Mouse (Mus musculus) intestine, embryonic 14.5 days (tissue): ENCODE data around the gene Foxp1. TPM values are rescaled to one million over a fixed set of nuclear protein-coding genes. Genes with fewer than 3 reads are reported as not detected.

Experiments
- ATAC-seq: fragments of 200-750 bp; cut with Nextera tagmentation; replicated peaks from 2 replicates; pipeline ENCODE4 v1.8.0; 2017; ENCODE audit warnings: low read depth, moderate number of reproducible peaks, moderate TSS enrichment, moderate library complexity; ENCODE audit not compliant: low FRiP score, low TSS enrichment
- DNase-seq: peaks from one replicate; pipeline ENCODE4 v3.0.0-alpha.2; 2018; ENCODE audit warnings: low spot score
- H3K27ac ChIP-seq: fragments of 300-500 bp; sonication (generic); 2 replicates; pipeline ENCODE4 v1.5.1; 2014; ENCODE audit warnings: low read depth, mild to moderate bottlenecking, control low read depth
- H3K27me3 ChIP-seq: fragments of 300-500 bp; sonication (generic); replicated peaks from 2 replicates; pipeline ENCODE4 v1.6.1; 2014; ENCODE audit warnings: low read length, control low read depth; ENCODE audit not compliant: control insufficient read depth, insufficient read depth
- H3K36me3 ChIP-seq: fragments of 300-500 bp; sonication (generic); 2 replicates; pipeline ENCODE4 v1.6.1; 2014; ENCODE audit warnings: low read length, control low read depth; ENCODE audit not compliant: control insufficient read depth, insufficient read depth
- H3K4me1 ChIP-seq: fragments of 300-500 bp; sonication (generic); replicated peaks from 2 replicates; pipeline ENCODE4 v1.6.1; 2014; ENCODE audit warnings: low read length, control low read depth, mixed read lengths; ENCODE audit not compliant: control insufficient read depth, insufficient read depth
- H3K4me2 ChIP-seq: fragments of 300-500 bp; sonication (generic); 2 replicates; pipeline ENCODE4 v1.6.1; 2014; ENCODE audit warnings: low read length
- H3K4me3 ChIP-seq: fragments of 300-500 bp; sonication (generic); 2 replicates; pipeline ENCODE4 v1.5.1; 2014; ENCODE audit warnings: low read depth, low read length, control low read depth, mixed read lengths
- H3K9ac ChIP-seq: fragments of 300-500 bp; sonication (generic); 2 replicates; pipeline ENCODE4 v1.6.1; 2014; ENCODE audit warnings: mild to moderate bottlenecking, low read length
- H3K9me3 ChIP-seq: fragments of 300-500 bp; sonication (generic); 2 replicates; pipeline ENCODE4 v1.6.1; 2016; ENCODE audit warnings: low read length, control low read depth; ENCODE audit not compliant: control insufficient read depth
- WGBS: fragments of 180-500 bp; shearing (Covaris S2); extraction: QIAGEN DNeasy Blood & Tissue Kit; methylation state at CpG from one replicate; pipeline ENCODE4 v1.1.7; 2014; 5-methylcytosine and 5-hydroxymethylcytosine counted together
- polyA plus RNA-seq: library from polyadenylated mRNA; unstranded; fragments of >200 nt; fragmentation: Nextera tagmentation; extraction: Ambion mirVana; gene quantifications from 2 replicates; pipeline ENCODE4 v1.2.1, GENCODE M21; 2014

Gene Foxp1
- polyA plus RNA-seq, 1 experiment from 2014 or later = 133 TPM

DNA sequence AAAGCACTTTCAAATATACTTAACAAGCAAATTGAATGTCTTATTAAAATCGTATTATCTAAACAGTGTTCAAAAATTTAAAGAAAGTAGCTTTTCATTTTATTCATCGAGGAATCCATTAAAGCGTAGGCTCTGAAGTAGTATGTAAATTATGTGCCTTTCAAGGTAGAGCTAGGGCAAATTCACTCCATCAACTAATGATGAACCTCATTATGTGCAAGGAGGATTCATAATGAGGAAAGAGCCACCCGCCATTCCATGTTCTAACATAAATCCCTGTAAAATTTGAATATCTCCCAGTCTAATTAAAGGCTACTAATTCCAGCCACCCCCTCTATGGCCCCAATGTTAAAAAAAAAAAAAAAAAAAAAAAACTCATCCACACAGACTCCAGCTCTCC is 319.7 kb downstream of the Foxp1 start:
- ATAC-seq = no peak

DNA sequence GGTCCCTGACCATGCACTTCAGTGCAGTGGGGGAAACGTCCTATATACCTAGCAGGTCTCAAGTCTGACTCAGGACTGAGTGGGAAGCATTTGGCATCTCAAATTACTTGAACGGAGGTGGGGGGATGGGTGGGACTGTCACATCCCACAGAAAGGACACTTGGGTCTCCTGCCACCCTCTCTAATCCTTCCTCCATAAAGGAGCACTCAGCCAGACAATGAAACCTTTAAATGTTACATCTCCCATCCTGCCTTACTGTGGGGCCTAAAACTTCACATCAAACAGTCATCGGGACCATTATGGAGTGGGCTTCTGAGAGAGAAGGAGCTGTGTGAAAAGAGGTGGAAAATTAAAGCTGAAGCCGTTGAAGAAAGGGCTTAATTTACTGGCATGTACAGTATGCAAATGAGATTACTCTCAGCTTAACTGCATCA is 321.2 kb downstream of the Foxp1 start:
- H3K4me2 ChIP-seq = peak overlapping the region; percentile 22; the same call in 1 of the 2 replicates
- H3K9ac ChIP-seq = no peak overlapping the region
- no peaks in the 10 kb centered on the region for H3K9me3 ChIP-seq
- no peaks in the 10 kb centered on the region for H3K27me3 ChIP-seq
- 6% methylated on average over 4 of the region's 4 CpGs for WGBS
- no peak for ATAC-seq
- no peaks in the 10 kb centered on the region for H3K36me3 ChIP-seq
- H3K27ac ChIP-seq = no peak overlapping the region
- H3K4me1 ChIP-seq = peaks cover 50% of the 10 kb centered on the region
- no peak overlapping the region for H3K4me3 ChIP-seq
- no peak for DNase-seq

More for the DNA sequence above, 319.7 kb downstream of the Foxp1 start:
- no peaks in the 10 kb centered on the region for H3K9me3 ChIP-seq
- H3K4me3 ChIP-seq = peak overlapping the region; percentile 16; the same call in 1 of the 2 replicates
- H3K36me3 ChIP-seq = no peaks in the 10 kb centered on the region
- no peak overlapping the region for H3K9ac ChIP-seq
- peaks cover 62% of the 10 kb centered on the region for H3K4me1 ChIP-seq
- DNase-seq = no peak
- 0 out of 2 replicates have a peak overlapping the region, but pooled peaks have one; percentile 12 for H3K27ac ChIP-seq
- H3K27me3 ChIP-seq = no peaks in the 10 kb centered on the region
- peak overlapping the region; percentile 48 for H3K4me2 ChIP-seq
- 79% methylated on average over 4 of the region's 4 CpGs for WGBS

DNA sequence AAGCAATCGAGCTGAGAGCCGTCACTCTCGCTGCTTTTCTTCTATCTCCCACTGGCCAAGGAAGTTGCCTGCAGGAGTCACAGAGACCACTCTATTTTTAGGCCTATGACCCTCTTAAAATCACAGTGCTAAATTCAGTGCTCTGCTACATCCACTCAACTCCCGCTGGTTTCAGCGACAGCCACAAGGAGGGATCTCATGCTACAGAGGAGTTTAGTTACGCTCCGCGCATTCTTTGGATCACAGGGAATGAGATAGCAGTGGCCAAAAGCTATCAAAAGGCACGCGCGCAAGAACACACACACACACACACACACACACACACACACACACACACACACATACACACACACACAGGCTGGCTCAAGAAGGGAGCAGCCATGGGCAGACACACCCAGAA is 321.9 kb downstream of the Foxp1 start:
- peak overlapping the region; percentile 22 for H3K4me2 ChIP-seq
- H3K4me3 ChIP-seq = no peak overlapping the region
- ATAC-seq (no peak), DNase-seq (no peak)
- H3K4me1 ChIP-seq = peaks cover 44% of the 10 kb centered on the region
- no peak overlapping the region for H3K27ac ChIP-seq
- no peaks in the 10 kb centered on the region for H3K27me3 ChIP-seq
- H3K36me3 ChIP-seq = no peaks in the 10 kb centered on the region
- no peaks in the 10 kb centered on the region for H3K9me3 ChIP-seq
- peak overlapping the region; percentile 14; the same call in 1 of the 2 replicates for H3K9ac ChIP-seq
- 18% methylated on average over 11 of the region's 11 CpGs for WGBS

DNA sequence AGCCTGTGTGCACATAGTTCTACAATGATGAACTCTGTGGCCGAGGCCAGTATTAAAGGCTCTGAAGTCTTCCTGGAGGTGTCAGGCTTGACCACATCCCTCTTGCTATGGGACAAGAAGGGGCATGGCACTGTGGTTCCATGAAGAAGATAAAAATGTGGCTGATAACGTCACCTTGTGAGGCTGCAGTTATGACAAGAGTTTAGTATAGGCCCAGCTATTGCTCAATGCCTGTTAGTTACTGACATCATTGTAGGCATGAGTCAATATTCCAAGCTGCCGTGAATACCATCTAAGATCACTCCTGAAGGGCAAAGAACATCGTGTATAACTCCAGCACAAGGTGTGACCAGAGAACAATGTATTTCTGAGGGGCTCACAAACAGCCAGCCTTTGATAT is 323.2 kb downstream of the Foxp1 start:
- H3K27me3 ChIP-seq = no peaks in the 10 kb centered on the region
- no peak for DNase-seq
- 80% methylated on average over 4 of the region's 4 CpGs for WGBS
- ATAC-seq = no peak
- no peak overlapping the region for H3K9ac ChIP-seq
- H3K4me2 ChIP-seq = no peak overlapping the region
- H3K27ac ChIP-seq = no peak overlapping the region
- H3K4me1 ChIP-seq = peaks cover 31% of the 10 kb centered on the region
- H3K9me3 ChIP-seq = no peaks in the 10 kb centered on the region
- no peaks in the 10 kb centered on the region for H3K36me3 ChIP-seq
- no peak overlapping the region for H3K4me3 ChIP-seq

DNA sequence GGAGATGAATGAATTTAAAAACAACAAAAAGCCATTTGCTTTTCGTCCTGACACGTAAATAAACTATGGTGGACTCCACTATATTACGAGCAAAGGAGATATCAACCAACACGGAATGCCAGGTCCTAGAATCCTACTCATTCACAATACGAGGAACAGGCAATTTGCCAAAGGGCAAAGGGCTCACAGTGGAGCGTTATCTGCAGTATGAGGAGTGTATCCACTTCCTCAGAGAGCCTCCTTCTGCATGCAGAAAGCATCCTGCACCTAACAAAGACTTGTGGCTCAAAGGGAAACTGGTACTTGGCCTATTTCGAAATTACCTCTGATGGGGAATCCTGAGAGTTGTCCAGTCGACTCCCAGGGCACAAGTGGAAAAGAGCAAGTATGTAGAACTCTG is 328.8 kb downstream of the Foxp1 start:
- no peak overlapping the region for H3K4me2 ChIP-seq
- H3K9ac ChIP-seq = no peak overlapping the region
- no peaks in the 10 kb centered on the region for H3K36me3 ChIP-seq
- no peak overlapping the region for H3K4me3 ChIP-seq
- DNase-seq (no peak), ATAC-seq (no peak)
- no peak overlapping the region for H3K27ac ChIP-seq
- 46% methylated on average over 8 of the region's 8 CpGs for WGBS
- H3K9me3 ChIP-seq = no peaks in the 10 kb centered on the region
- H3K27me3 ChIP-seq = no peaks in the 10 kb centered on the region
- H3K4me1 ChIP-seq = peaks cover 16% of the 10 kb centered on the region

DNA sequence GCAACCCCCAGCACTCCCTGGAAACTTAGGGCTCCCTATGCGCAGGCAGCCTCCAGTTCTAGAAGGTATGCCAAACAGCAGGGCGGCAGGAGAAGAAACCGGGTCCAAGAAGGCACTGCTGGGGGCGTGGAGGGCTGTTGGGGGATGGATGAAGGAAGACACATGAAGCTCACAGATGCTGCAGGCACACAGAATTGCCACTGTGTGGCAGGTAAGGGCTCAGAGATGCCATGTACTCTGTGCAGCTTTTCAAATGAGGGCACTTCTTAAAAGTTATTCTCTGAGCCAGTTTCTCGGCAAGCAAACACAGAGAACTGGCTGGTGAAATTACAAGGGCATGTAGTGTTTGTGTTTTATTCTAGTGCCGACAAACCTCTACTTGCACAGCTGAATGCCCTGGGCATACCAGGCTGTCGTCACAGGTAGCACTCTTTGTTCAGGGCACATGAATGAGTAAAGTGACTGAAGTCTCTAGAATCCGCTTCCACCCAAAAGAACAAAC is 330.8 kb downstream of the Foxp1 start:
- Histone ChIP-seq H3K4me3 (no peak overlapping the region), H3K36me3 (no peaks in the 10 kb centered on the region), H3K9ac (no peak overlapping the region), H3K4me2 (no peak overlapping the region), H3K27ac (no peak overlapping the region), H3K27me3 (no peaks in the 10 kb centered on the region), H3K9me3 (no peaks in the 10 kb centered on the region), H3K4me1 (peaks cover 18% of the 10 kb centered on the region)
- WGBS = 58% methylated on average over 8 of the region's 8 CpGs
- ATAC-seq (no peak), DNase-seq (no peak)

DNA sequence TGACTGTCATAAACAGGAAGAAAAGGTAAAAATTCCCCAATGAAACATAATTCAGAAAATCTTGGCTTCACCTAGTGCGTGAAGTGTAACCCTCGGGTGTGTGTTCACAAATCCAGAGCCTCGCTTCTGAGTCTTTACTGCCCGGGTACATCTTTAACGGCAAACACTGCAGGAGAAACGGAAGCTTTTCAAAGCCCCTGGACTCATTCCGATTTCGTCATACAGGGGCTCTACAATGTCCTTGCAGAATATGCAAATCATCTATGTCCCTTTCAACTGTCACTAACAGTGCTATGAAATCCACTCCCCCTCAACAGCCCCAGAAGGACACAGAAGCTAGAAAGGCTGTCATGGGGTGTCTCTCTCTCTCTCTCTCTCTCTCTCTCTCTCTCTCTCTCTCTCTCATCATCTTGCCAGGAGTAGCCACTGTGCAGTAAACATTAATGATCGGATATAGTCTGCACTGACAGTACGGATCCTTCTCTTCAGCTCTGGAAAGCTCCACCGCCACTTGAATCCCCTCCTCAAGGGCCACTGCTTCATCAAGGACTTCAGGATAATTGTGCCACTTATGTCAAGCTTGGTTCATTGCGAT is 331.4 kb downstream of the Foxp1 start:
- DNase-seq = no peak
- Histone ChIP-seq H3K9ac (no peak overlapping the region), H3K27ac (no peak overlapping the region), H3K27me3 (no peaks in the 10 kb centered on the region), H3K36me3 (no peaks in the 10 kb centered on the region), H3K9me3 (no peaks in the 10 kb centered on the region), H3K4me1 (peaks cover 18% of the 10 kb centered on the region), H3K4me3 (no peak overlapping the region), H3K4me2 (no peak overlapping the region)
- no peak for ATAC-seq
- 70% methylated on average over 12 of the region's 12 CpGs for WGBS

DNA sequence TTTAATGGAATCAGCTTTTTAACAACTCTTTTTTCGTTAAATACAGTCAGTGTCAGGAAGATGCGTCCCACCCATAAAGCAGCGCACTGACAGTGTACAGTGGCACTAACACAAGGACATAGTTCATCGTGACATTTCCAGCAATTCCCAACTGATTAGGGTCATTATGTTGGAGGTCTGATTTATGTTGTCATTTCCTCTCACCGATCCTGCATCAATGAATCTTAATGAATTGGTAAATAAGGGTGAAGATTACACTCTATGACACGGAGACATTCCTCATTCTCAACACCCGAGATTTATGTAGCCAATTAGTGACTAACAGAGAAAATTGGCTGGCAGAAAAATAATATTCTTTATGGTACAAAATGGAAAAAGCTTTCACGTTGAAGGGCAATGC is 332.6 kb downstream of the Foxp1 start:
- Histone ChIP-seq H3K27me3 (no peaks in the 10 kb centered on the region), H3K9ac (no peak overlapping the region), H3K4me1 (peaks cover 18% of the 10 kb centered on the region), H3K4me3 (no peak overlapping the region), H3K9me3 (no peaks in the 10 kb centered on the region), H3K4me2 (no peak overlapping the region), H3K36me3 (no peaks in the 10 kb centered on the region), H3K27ac (no peak overlapping the region)
- 51% methylated on average over 8 of the region's 8 CpGs for WGBS
- no peak for DNase-seq
- no peak for ATAC-seq
